Mouse (Mus musculus) layer of hippocampus, adult 8-10 months (tissue): Measurements from ENCODE around the gene Erp44. TPM values are rescaled to one million over a fixed set of nuclear protein-coding genes. Genes with fewer than 3 reads are reported as not detected.

ENCODE experiments used
- DNase-seq, 2 experiments: peaks; one replicate each; pipeline ENCODE4 v3.0.0; 2022; ENCODE audit warnings: low spot score in 2 of 2
- microRNA-seq, 2 experiments: library from miRNA; unstranded; fragments of <30 nt; microRNA quantifications; one replicate each; pipeline ENCODE4 v1.2.0; 2022
- total RNA-seq, 4 experiments: library from RNA; stranded (reverse); gene quantifications; 2 replicates each; pipeline ENCODE4 v1.2.4; 2022

Erp44 gene
- total RNA-seq, 4 experiments from 2014 or later = 31.1 to 43.4 (median 34.5) TPM

- DNase-seq = no peak
Observed at GRCm38 (mm10) chr4:48239046-48239445, 40.3 kb downstream of the Erp44 start.

GRCm38 (mm10) chr4:48236721-48237120, 42.6 kb downstream of the Erp44 start:
- no peak for DNase-seq

GRCm38 (mm10) chr4:48226800-48227199, 52.6 kb downstream of the Erp44 start:
- DNase-seq = no peak

GRCm38 (mm10) chr4:48225604-48226003, 53.8 kb downstream of the Erp44 start:
- no peak for DNase-seq

- peak; percentile 23 to 48 for DNase-seq
Observed at GRCm38 (mm10) chr4:48225173-48225572, 54.2 kb downstream of the Erp44 start.

- no peak for DNase-seq
Observed at GRCm38 (mm10) chr4:48203564-48203963, 75.8 kb downstream of the Erp44 start.

GRCm38 (mm10) chr4:48198447-48198846, 80.9 kb downstream of the Erp44 start:
- no peak for DNase-seq

- DNase-seq = no peak
Observed at GRCm38 (mm10) chr4:48197925-48198324, 81.4 kb downstream of the Erp44 start.

GRCm38 (mm10) chr4:48182115-48182806, 97.1 kb downstream of the Erp44 start:
- no peak for DNase-seq

GRCm38 (mm10) chr4:48181366-48181765, 98.0 kb downstream of the Erp44 start:
- DNase-seq = no peak

GRCm38 (mm10) chr4:48180922-48181321, 98.4 kb downstream of the Erp44 start:
- no peak for DNase-seq

GRCm38 (mm10) chr4:48175666-48176065, 103.7 kb downstream of the Erp44 start:
- no peak for DNase-seq

- DNase-seq = no peak
Observed at GRCm38 (mm10) chr4:48163851-48164250, 115.5 kb downstream of the Erp44 start.

GRCm38 (mm10) chr4:48160386-48160785, 119.0 kb downstream of the Erp44 start:
- DNase-seq = no peak

- DNase-seq = no peak
Observed at GRCm38 (mm10) chr4:48155864-48156263, 123.5 kb downstream of the Erp44 start.

- DNase-seq = peak; percentile 19 to 28
Observed at GRCm38 (mm10) chr4:48153229-48153628, 126.1 kb downstream of the Erp44 start.

- DNase-seq = no peak
Observed at GRCm38 (mm10) chr4:48149492-48149891, 129.9 kb downstream of the Erp44 start.

Small RNA genes within 50 kb of the gene (microRNA-seq; reads per million reads assigned to microRNA genes)
- gene Mir1958 = 0 reads per million in 2 experiments

Other genes with a start within 250 kb of the Erp44 start
- 10 to 100 TPM; 49.2 to 68.0 (median 60.0) TPM for gene Nr4a3, start 234.4 kb downstream of the Erp44 start, total RNA-seq
- 10 to 100 TPM; 21.0 to 27.3 (median 26.2) TPM for gene Stx17, start 154.6 kb downstream of the Erp44 start, total RNA-seq
- gene Invs, start 202 bp upstream of the Erp44 start, total RNA-seq = 10 to 100 TPM; 12.9 to 15.3 (median 14.7) TPM
- 10 to 100 TPM; 22.5 to 36.6 (median 30.4) TPM for gene Tex10, start 193.9 kb upstream of the Erp44 start, total RNA-seq